Mouse (Mus musculus) bone marrow, adult 2 months (tissue): Measurements from ENCODE around the gene Lsamp.

Experiments used
- CTCF ChIP-seq: fragments of 200-500 bp; IDR thresholded peaks from 2 replicates; pipeline ENCODE4 v1.5.1; 2011; ENCODE audit warnings: low read length, control low read depth; ENCODE audit not compliant: control insufficient read depth, insufficient read depth
- POLR2A ChIP-seq: fragments of 200-500 bp; IDR thresholded peaks from 2 replicates; pipeline ENCODE4 v1.6.1; 2011; ENCODE audit warnings: low read depth, mild to moderate bottlenecking, control low read depth, low read length, borderline replicate concordance; ENCODE audit not compliant: control insufficient read depth

DNA sequence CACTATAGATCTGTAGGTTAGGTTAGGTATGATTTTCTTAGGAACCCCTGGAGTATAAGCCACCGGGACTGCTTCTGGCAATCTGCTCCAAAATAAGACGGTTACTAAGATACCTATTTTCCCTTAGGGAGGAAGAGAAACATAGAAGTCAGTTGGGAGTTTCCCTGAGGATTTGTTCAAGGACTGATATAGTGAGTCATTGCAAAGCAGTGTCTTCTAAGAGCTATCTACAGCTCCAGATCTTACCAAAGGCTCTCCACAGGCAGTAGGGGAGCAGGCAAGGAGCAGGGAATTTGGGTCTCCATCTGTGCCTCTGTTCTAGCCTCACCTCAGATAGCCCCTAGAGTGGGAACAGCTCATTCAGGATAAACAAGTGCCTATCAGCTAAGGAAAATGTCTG is 2047.9 kb downstream of the Lsamp start:
- TF ChIP-seq CTCF (no peak), POLR2A (no peak)
